Mouse (Mus musculus): ENCODE results near the gene Zfp462. TPM values are rescaled to one million over a fixed set of nuclear protein-coding genes. Genes with fewer than 3 reads are reported as not detected.

Gene Zfp462
- polyA plus RNA-seq, 1 experiment from 2014 or later: 34.8 TPM

GRCm38 (mm10) chr4:55057666-55058455 lies 113.0 kb downstream of the Zfp462 start:
- H3K27ac ChIP-seq (ENCODE audit: low read depth, low read length): 0 out of 2 replicates have a peak overlapping the region, but pooled peaks have one; percentile 10
- H3K36me3 ChIP-seq (ENCODE audit: control insufficient read depth, insufficient read depth, low read length): peaks cover 9% of the 10 kb centered on the region
- DNase-seq (ENCODE audit: low spot score) (no peak), ATAC-seq (ENCODE audit: low FRiP score) (no peak)
- H3K9ac ChIP-seq (ENCODE audit: low read depth, low read length): no peak overlapping the region
- H3K4me3 ChIP-seq (ENCODE audit: low read depth, low read length): no peak overlapping the region
- H3K4me1 ChIP-seq (replicated peaks; ENCODE audit: control insufficient read depth, insufficient read depth, low read length): no peaks in the 10 kb centered on the region
- H3K9me3 ChIP-seq (ENCODE audit: control insufficient read depth, low read length): no peaks in the 10 kb centered on the region
- H3K4me2 ChIP-seq (replicated peaks; ENCODE audit: low read depth, low read length): no peak overlapping the region
- 81% methylated on average over 10 of the region's 10 CpGs for WGBS
- no peaks in the 10 kb centered on the region for H3K27me3 ChIP-seq (ENCODE audit: control insufficient read depth, insufficient read depth, low read length)

GRCm38 (mm10) chr4:55058901-55059300 lies 114.1 kb downstream of the Zfp462 start:
- WGBS: 93% methylated on average over 5 of the region's 5 CpGs
- H3K4me3 ChIP-seq (ENCODE audit: low read depth, low read length): no peak overlapping the region
- H3K9ac ChIP-seq (ENCODE audit: low read depth, low read length): no peak overlapping the region
- H3K9me3 ChIP-seq (ENCODE audit: control insufficient read depth, low read length): no peaks in the 10 kb centered on the region
- no peaks in the 10 kb centered on the region for H3K27me3 ChIP-seq (ENCODE audit: control insufficient read depth, insufficient read depth, low read length)
- DNase-seq (ENCODE audit: low spot score): no peak
- H3K4me1 ChIP-seq (replicated peaks; ENCODE audit: control insufficient read depth, insufficient read depth, low read length): no peaks in the 10 kb centered on the region
- peaks cover 6% of the 10 kb centered on the region for H3K36me3 ChIP-seq (ENCODE audit: control insufficient read depth, insufficient read depth, low read length)
- H3K27ac ChIP-seq (ENCODE audit: low read depth, low read length): no peak overlapping the region
- no peak overlapping the region for H3K4me2 ChIP-seq (replicated peaks; ENCODE audit: low read depth, low read length)
- no peak for ATAC-seq (ENCODE audit: low FRiP score)

GRCm38 (mm10) chr4:55066341-55067170 lies 121.7 kb downstream of the Zfp462 start:
- no peaks in the 10 kb centered on the region for H3K9me3 ChIP-seq (ENCODE audit: control insufficient read depth, low read length)
- H3K4me2 ChIP-seq (replicated peaks; ENCODE audit: low read depth, low read length): no peak overlapping the region
- no peak overlapping the region for H3K9ac ChIP-seq (ENCODE audit: low read depth, low read length)
- no peaks in the 10 kb centered on the region for H3K4me1 ChIP-seq (replicated peaks; ENCODE audit: control insufficient read depth, insufficient read depth, low read length)
- 77% methylated on average over 17 of the region's 17 CpGs for WGBS
- no peak for ATAC-seq (ENCODE audit: low FRiP score)
- H3K4me3 ChIP-seq (ENCODE audit: low read depth, low read length): no peak overlapping the region
- H3K27me3 ChIP-seq (ENCODE audit: control insufficient read depth, insufficient read depth, low read length): no peaks in the 10 kb centered on the region
- H3K27ac ChIP-seq (ENCODE audit: low read depth, low read length): no peak overlapping the region
- no peak for DNase-seq (ENCODE audit: low spot score)
- H3K36me3 ChIP-seq (ENCODE audit: control insufficient read depth, insufficient read depth, low read length): peaks cover 6% of the 10 kb centered on the region; the same call in 1 of the 2 replicates

- 79% methylated on average over 5 of the region's 5 CpGs for WGBS
- H3K4me1 ChIP-seq (replicated peaks; ENCODE audit: control insufficient read depth, insufficient read depth, low read length): no peaks in the 10 kb centered on the region
- H3K36me3 ChIP-seq (ENCODE audit: control insufficient read depth, insufficient read depth, low read length): peaks cover 11% of the 10 kb centered on the region
- DNase-seq (ENCODE audit: low spot score) (no peak), ATAC-seq (ENCODE audit: low FRiP score) (peak; percentile 66; the same call in 1 of the 2 replicates)
- no peak overlapping the region for H3K4me3 ChIP-seq (ENCODE audit: low read depth, low read length)
- H3K9ac ChIP-seq (ENCODE audit: low read depth, low read length): no peak overlapping the region
- no peaks in the 10 kb centered on the region for H3K9me3 ChIP-seq (ENCODE audit: control insufficient read depth, low read length)
- H3K27ac ChIP-seq (ENCODE audit: low read depth, low read length): no peak overlapping the region
- H3K27me3 ChIP-seq (ENCODE audit: control insufficient read depth, insufficient read depth, low read length): no peaks in the 10 kb centered on the region
- H3K4me2 ChIP-seq (replicated peaks; ENCODE audit: low read depth, low read length): no peak overlapping the region
Observed at GRCm38 (mm10) chr4:55071535-55071934, 126.7 kb downstream of the Zfp462 start.

- no peak overlapping the region for H3K4me3 ChIP-seq (ENCODE audit: low read depth, low read length)
- 0 out of 2 replicates have a peak, but pooled peaks cover 5% of the 10 kb centered on the region for H3K4me1 ChIP-seq (replicated peaks; ENCODE audit: control insufficient read depth, insufficient read depth, low read length)
- H3K27ac ChIP-seq (ENCODE audit: low read depth, low read length): peak overlapping the region; percentile 68
- 58% methylated on average over 11 of the region's 11 CpGs for WGBS
- peak; percentile 49 for DNase-seq (ENCODE audit: low spot score)
- ATAC-seq (ENCODE audit: low FRiP score): peak; percentile 62
- peaks cover 9% of the 10 kb centered on the region for H3K36me3 ChIP-seq (ENCODE audit: control insufficient read depth, insufficient read depth, low read length)
- no peak overlapping the region for H3K4me2 ChIP-seq (replicated peaks; ENCODE audit: low read depth, low read length)
- H3K27me3 ChIP-seq (ENCODE audit: control insufficient read depth, insufficient read depth, low read length): no peaks in the 10 kb centered on the region
- H3K9ac ChIP-seq (ENCODE audit: low read depth, low read length): no peak overlapping the region
- no peaks in the 10 kb centered on the region for H3K9me3 ChIP-seq (ENCODE audit: control insufficient read depth, low read length)
Observed at GRCm38 (mm10) chr4:55077133-55077889, 132.5 kb downstream of the Zfp462 start.

- 66% methylated on average over 16 of the region's 16 CpGs for WGBS
- 0 out of 2 replicates have a peak, but pooled peaks cover 5% of the 10 kb centered on the region for H3K4me1 ChIP-seq (replicated peaks; ENCODE audit: control insufficient read depth, insufficient read depth, low read length)
- DNase-seq (ENCODE audit: low spot score) (no peak), ATAC-seq (ENCODE audit: low FRiP score) (peak; percentile 62; the same call in 1 of the 2 replicates)
- no peaks in the 10 kb centered on the region for H3K27me3 ChIP-seq (ENCODE audit: control insufficient read depth, insufficient read depth, low read length)
- no peaks in the 10 kb centered on the region for H3K9me3 ChIP-seq (ENCODE audit: control insufficient read depth, low read length)
- H3K4me3 ChIP-seq (ENCODE audit: low read depth, low read length): no peak overlapping the region
- peaks cover 9% of the 10 kb centered on the region for H3K36me3 ChIP-seq (ENCODE audit: control insufficient read depth, insufficient read depth, low read length)
- H3K4me2 ChIP-seq (replicated peaks; ENCODE audit: low read depth, low read length): no peak overlapping the region
- H3K9ac ChIP-seq (ENCODE audit: low read depth, low read length): no peak overlapping the region
- H3K27ac ChIP-seq (ENCODE audit: low read depth, low read length): peak overlapping the region; percentile 12; the same call in 1 of the 2 replicates
Observed at GRCm38 (mm10) chr4:55077902-55078716, 133.3 kb downstream of the Zfp462 start.

GRCm38 (mm10) chr4:55079056-55079455 lies 134.2 kb downstream of the Zfp462 start:
- Histone ChIP-seq H3K27ac (ENCODE audit: low read depth, low read length) (no peak overlapping the region), H3K36me3 (ENCODE audit: control insufficient read depth, insufficient read depth, low read length) (peaks cover 9% of the 10 kb centered on the region), H3K9ac (ENCODE audit: low read depth, low read length) (no peak overlapping the region), H3K4me3 (ENCODE audit: low read depth, low read length) (no peak overlapping the region), H3K27me3 (ENCODE audit: control insufficient read depth, insufficient read depth, low read length) (no peaks in the 10 kb centered on the region), H3K9me3 (ENCODE audit: control insufficient read depth, low read length) (no peaks in the 10 kb centered on the region), H3K4me1 (replicated peaks; ENCODE audit: control insufficient read depth, insufficient read depth, low read length) (0 out of 2 replicates have a peak, but pooled peaks cover 5% of the 10 kb centered on the region), H3K4me2 (replicated peaks; ENCODE audit: low read depth, low read length) (no peak overlapping the region)
- ATAC-seq (ENCODE audit: low FRiP score) (no peak), DNase-seq (ENCODE audit: low spot score) (no peak)
- 87% methylated on average over 9 of the region's 9 CpGs for WGBS
